Mouse (Mus musculus) bone marrow macrophage, adult 2 months (primary cell): ENCODE data around the gene Dach2.

ENCODE experiments used
- CTCF ChIP-seq: IDR thresholded peaks from 2 replicates; pipeline ENCODE4 v1.5.1; 2012; ENCODE audit warnings: low read depth, mild to moderate bottlenecking, low read length, moderate library complexity
- POLR2A ChIP-seq: IDR thresholded peaks from 2 replicates; pipeline ENCODE4 v1.6.1; 2012; ENCODE audit warnings: mild to moderate bottlenecking, low read depth, low read length, borderline replicate concordance

DNA sequence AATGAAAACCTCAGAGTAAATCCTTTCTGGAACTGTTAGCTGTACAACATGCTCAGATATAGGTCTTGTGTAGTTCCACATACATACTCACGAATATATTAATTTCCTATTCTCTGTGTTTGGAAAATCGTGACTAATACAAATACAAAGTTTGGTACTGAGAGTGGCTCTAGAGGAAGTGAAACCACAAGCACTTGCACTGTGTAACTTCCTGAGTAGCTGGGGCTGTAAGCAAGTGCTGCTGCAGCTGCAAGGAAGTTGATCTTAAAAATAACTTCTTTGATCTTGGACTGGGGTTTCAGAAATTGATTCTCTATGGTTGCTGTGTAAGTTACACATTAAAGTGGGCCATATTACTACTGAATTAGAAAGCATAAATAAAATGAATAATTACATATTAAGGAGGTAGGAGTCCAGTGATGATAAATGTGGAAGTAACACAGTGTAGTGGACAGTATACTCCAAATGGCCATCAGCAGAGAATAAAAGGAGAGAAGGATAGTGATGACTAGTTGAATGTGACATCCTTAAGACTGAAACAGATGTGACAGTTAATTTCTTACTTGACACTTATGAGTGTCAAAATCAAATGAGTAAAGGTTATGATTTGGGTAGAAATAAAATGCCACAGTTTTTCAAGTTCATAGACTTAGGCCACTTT is 570.7 kb downstream of the Dach2 start:
- no peak for TF ChIP-seq CTCF
- TF ChIP-seq POLR2A, result no peak
